Mouse (Mus musculus) MEL (cell line): ENCODE measurements around the gene Col6a4. TPM values are rescaled to one million over a fixed set of nuclear protein-coding genes. Genes with fewer than 3 reads are reported as not detected.

ENCODE experiments used
- DNase-seq: peaks from one replicate; pipeline ENCODE4 v3.0.0; 2011; ENCODE audit warnings: low read depth, low spot score
- H3K27ac ChIP-seq: 2 replicates; pipeline ENCODE4 v1.5.1; 2012; ENCODE audit warnings: low read depth, mild to moderate bottlenecking, control low read depth, low read length, moderate library complexity; ENCODE audit not compliant: control insufficient read depth
- H3K27me3 ChIP-seq, 2 experiments: fragments of 150-350 bp in 1 of 2; sonication (generic) in 1 of 2; 2 replicates each; pipeline ENCODE4 v1.6.1; 2012; ENCODE audit warnings: low read length in 2 of 2, mild to moderate bottlenecking in 2 of 2, improper control_type of control experiment in 1 of 2, moderate library complexity in 1 of 2; ENCODE audit not compliant: insufficient read depth in 2 of 2, control insufficient read depth in 1 of 2
- H3K36me3 ChIP-seq, 2 experiments: 2 replicates each; pipeline ENCODE4 v1.6.1; 2012 to 2014; ENCODE audit warnings: low read length in 2 of 2, improper control_type of control experiment in 1 of 2, inconsistent platforms in 1 of 2, mild to moderate bottlenecking in 1 of 2; ENCODE audit not compliant: insufficient read depth in 2 of 2, control insufficient read depth in 1 of 2
- H3K4me1 ChIP-seq, 2 experiments: fragments of 150-350 bp in 1 of 2; sonication (generic) in 1 of 2; 2 replicates each; pipeline ENCODE4 v1.6.1; 2012; ENCODE audit warnings: low read length in 2 of 2, improper control_type of control experiment in 1 of 2, mild to moderate bottlenecking in 1 of 2; ENCODE audit not compliant: insufficient read depth in 2 of 2, control insufficient read depth in 1 of 2
- H3K4me3 ChIP-seq, 2 experiments: fragments of 150-350 bp in 1 of 2; sonication (generic) in 1 of 2; 2 replicates each; pipeline ENCODE4 v1.5.1; 2012; ENCODE audit warnings: low read depth in 2 of 2, low read length in 2 of 2, mild to moderate bottlenecking in 2 of 2, moderate library complexity in 2 of 2, control low read depth in 1 of 2, improper control_type of control experiment in 1 of 2; ENCODE audit not compliant: control insufficient read depth in 1 of 2, insufficient read depth in 1 of 2
- H3K79me2 ChIP-seq: 2 replicates; pipeline ENCODE4 v1.6.1; 2012; ENCODE audit warnings: mild to moderate bottlenecking, low read length, moderate library complexity; ENCODE audit not compliant: control insufficient read depth, poor library complexity, insufficient read depth
- H3K9ac ChIP-seq: 2 replicates; pipeline ENCODE4 v1.6.1; 2012; ENCODE audit warnings: low read depth, mild to moderate bottlenecking, control low read depth, low read length, moderate library complexity; ENCODE audit not compliant: control insufficient read depth, poor library complexity, severe bottlenecking
- H3K9me3 ChIP-seq: fragments of 150-350 bp; sonication (generic); replicated peaks from 2 replicates; pipeline ENCODE4 v1.6.1; 2012; ENCODE audit warnings: mild to moderate bottlenecking, low read length, improper control_type of control experiment, moderate library complexity; ENCODE audit not compliant: insufficient read depth
- BHLHE40 ChIP-seq: IDR thresholded peaks from 2 replicates; pipeline ENCODE4 v1.6.1; 2012; ENCODE audit warnings: low read depth, mild to moderate bottlenecking, inconsistent platforms, low read length, improper control_type of control experiment, borderline replicate concordance
- CHD2 ChIP-seq: IDR thresholded peaks from 2 replicates; pipeline ENCODE4 v1.6.1; 2011; ENCODE audit warnings: low read length, improper control_type of control experiment
- ELF1 ChIP-seq: IDR thresholded peaks from 2 replicates; pipeline ENCODE4 v1.6.1; 2014; ENCODE audit warnings: low read depth, mild to moderate bottlenecking, inconsistent platforms, low read length, improper control_type of control experiment, moderate library complexity
- EP300 ChIP-seq, 2 experiments: IDR thresholded peaks; 2 replicates each; pipeline ENCODE4 v1.6.1; 2011; ENCODE audit warnings: improper control_type of control experiment in 2 of 2, low read length in 2 of 2, low read depth in 1 of 2, mild to moderate bottlenecking in 1 of 2
- KAT2A ChIP-seq: conservative IDR thresholded peaks from 2 replicates; pipeline ENCODE4 v1.6.1; 2012; ENCODE audit warnings: low read depth, low read length, improper control_type of control experiment, inconsistent platforms
- MAFK ChIP-seq: IDR thresholded peaks from 2 replicates; pipeline ENCODE4 v1.6.1; 2011; ENCODE audit warnings: low read depth, mild to moderate bottlenecking, low read length, improper control_type of control experiment, borderline replicate concordance
- MAX ChIP-seq: IDR thresholded peaks from 2 replicates; pipeline ENCODE4 v1.6.1; 2011; ENCODE audit warnings: low read length, improper control_type of control experiment
- MXI1 ChIP-seq: IDR thresholded peaks from 2 replicates; pipeline ENCODE4 v1.6.1; 2011; ENCODE audit warnings: mild to moderate bottlenecking, low read depth, low read length, improper control_type of control experiment
- MYB ChIP-seq: IDR thresholded peaks from 2 replicates; pipeline ENCODE4 v1.6.1; 2011; ENCODE audit warnings: mild to moderate bottlenecking, low read depth, low read length, improper control_type of control experiment
- NELFE ChIP-seq: IDR thresholded peaks from 2 replicates; pipeline ENCODE4 v1.6.1; 2011; ENCODE audit warnings: low read depth, low read length, improper control_type of control experiment
- NRF1 ChIP-seq: IDR thresholded peaks from 2 replicates; pipeline ENCODE4 v1.6.1; 2014; ENCODE audit warnings: low read depth, mild to moderate bottlenecking, inconsistent platforms, low read length, improper control_type of control experiment, moderate library complexity; ENCODE audit not compliant: poor library complexity, insufficient read depth, severe bottlenecking
- POLR2A ChIP-seq, 2 experiments: IDR thresholded peaks; 2 replicates each; pipeline ENCODE4 v1.6.1; 2011 to 2012; ENCODE audit warnings: low read length in 2 of 2, mild to moderate bottlenecking in 2 of 2, control low read depth in 1 of 2, improper control_type of control experiment in 1 of 2, low read depth in 1 of 2, moderate library complexity in 1 of 2; ENCODE audit not compliant: control insufficient read depth in 1 of 2, insufficient read depth in 1 of 2, poor library complexity in 1 of 2
- POLR2AphosphoS5 ChIP-seq: IDR thresholded peaks from 2 replicates; pipeline ENCODE4 v1.6.1; 2012; ENCODE audit warnings: low read depth, borderline replicate concordance, mild to moderate bottlenecking, inconsistent platforms, low read length, moderate library complexity, mixed read lengths
- RAD21 ChIP-seq: IDR thresholded peaks from 2 replicates; pipeline ENCODE4 v1.6.1; 2011; ENCODE audit warnings: mild to moderate bottlenecking, low read depth, low read length, improper control_type of control experiment
- TBP ChIP-seq: IDR thresholded peaks from 2 replicates; pipeline ENCODE4 v1.8.0; 2011; ENCODE audit warnings: low read depth, low read length, improper control_type of control experiment
- TCF12 ChIP-seq: IDR thresholded peaks from 2 replicates; pipeline ENCODE4 v1.6.1; 2014; ENCODE audit warnings: low read depth, mild to moderate bottlenecking, inconsistent platforms, low read length, improper control_type of control experiment, moderate library complexity
- USF1 ChIP-seq: IDR thresholded peaks from 2 replicates; pipeline ENCODE4 v1.6.1; 2014; ENCODE audit warnings: low read depth, mild to moderate bottlenecking, inconsistent platforms, low read length, improper control_type of control experiment, moderate library complexity
- ZC3H11A ChIP-seq: IDR thresholded peaks from 2 replicates; pipeline ENCODE4 v1.6.1; 2012; ENCODE audit warnings: low read depth, mild to moderate bottlenecking, inconsistent platforms, low read length, improper control_type of control experiment
- ZKSCAN1 ChIP-seq: IDR thresholded peaks from 2 replicates; pipeline ENCODE4 v1.6.1; 2012; ENCODE audit warnings: low read depth, mild to moderate bottlenecking, inconsistent platforms, low read length, improper control_type of control experiment, moderate library complexity
- polyA plus RNA-seq, 2 experiments: library from polyadenylated mRNA; stranded (reverse) in 1 of 2; unstranded in 1 of 2; fragments of >175 nt in 1 of 2; fragments of >200 nt in 1 of 2; gene quantifications; 2 replicates each; pipeline versions ENCODE4 v1.2.1 to v1.2.4; 2012; ENCODE audit warnings: low replicate concordance in 2 of 2, low read depth in 1 of 2; ENCODE audit not compliant: insufficient read length in 2 of 2, insufficient read depth in 1 of 2, missing spikeins in 1 of 2
- total RNA-seq: library from RNA; depleted of rRNA; stranded (reverse); fragments of 300-350 nt; gene quantifications from 2 replicates; pipeline ENCODE4 v1.2.3, GENCODE M21; 2012

The Col6a4 gene
- total and polyA plus RNA-seq, 3 experiments, result not detected

GRCm38 (mm10) chr9:106076234-106076633 lies 20.3 kb downstream of the Col6a4 start:
- no peaks in the 10 kb centered on the region for H3K9me3 ChIP-seq
- H3K27ac ChIP-seq, result no peak overlapping the region
- DNase-seq, result no peak
- no peak for TF ChIP-seq RAD21
- TF ChIP-seq TCF12, result no peak
- TF ChIP-seq POLR2A (IDR thresholded peaks at IDR 0.05; ENCODE audit: control insufficient read depth in 1 of 2, insufficient read depth in 1 of 2, low read depth in 1 of 2, low read length in 2 of 2, poor library complexity in 1 of 2), result no peak
- TF ChIP-seq BHLHE40, result no peak
- no peak for TF ChIP-seq CHD2
- H3K27me3 ChIP-seq, result no peaks in the 10 kb centered on the region
- no peak overlapping the region for H3K9ac ChIP-seq
- H3K79me2 ChIP-seq, result no peaks in the 10 kb centered on the region
- no peak overlapping the region for H3K4me3 ChIP-seq
- peaks cover 0 to 11% of the 10 kb centered on the region in 2 experiments; a peak in 2 of 4 replicates for H3K4me1 ChIP-seq
- H3K36me3 ChIP-seq, result peaks cover 0 to 3% of the 10 kb centered on the region in 2 experiments; a peak in 2 of 4 replicates

- H3K36me3 ChIP-seq, result peaks cover 0 to 3% of the 10 kb centered on the region in 2 experiments; a peak in 2 of 4 replicates
- no peak for DNase-seq
- H3K27me3 ChIP-seq, result no peaks in the 10 kb centered on the region
- TF ChIP-seq USF1, result no peak
- TF ChIP-seq POLR2A (IDR thresholded peaks at IDR 0.05; ENCODE audit: control insufficient read depth in 1 of 2, insufficient read depth in 1 of 2, low read depth in 1 of 2, low read length in 2 of 2, poor library complexity in 1 of 2), result no peak
- no peak for TF ChIP-seq TBP
- no peak for TF ChIP-seq MAFK
- TF ChIP-seq ZKSCAN1, result no peak
- no peak for TF ChIP-seq RAD21
- TF ChIP-seq MAX, result no peak
- TF ChIP-seq KAT2A, result no peak
- TF ChIP-seq ELF1, result no peak
- TF ChIP-seq BHLHE40, result no peak
- TF ChIP-seq EP300 (IDR thresholded peaks at IDR 0.05; ENCODE audit: low read depth in 1 of 2, low read length in 2 of 2), result no peak
- TF ChIP-seq NRF1, result no peak
- TF ChIP-seq ZC3H11A, result no peak
- no peak for TF ChIP-seq CHD2
- TF ChIP-seq NELFE, result no peak
- no peak for TF ChIP-seq POLR2AphosphoS5
- TF ChIP-seq MXI1, result no peak
- TF ChIP-seq MYB, result no peak
- H3K79me2 ChIP-seq, result no peaks in the 10 kb centered on the region
- no peaks in the 10 kb centered on the region for H3K9me3 ChIP-seq
- H3K9ac ChIP-seq, result no peak overlapping the region
- peaks cover 0 to 11% of the 10 kb centered on the region in 2 experiments; a peak in 2 of 4 replicates for H3K4me1 ChIP-seq
- H3K27ac ChIP-seq, result no peak overlapping the region
- H3K4me3 ChIP-seq, result no peak overlapping the region
These were observed 22.6 kb downstream of the Col6a4 start for GRCm38 (mm10) chr9:106073956-106074355.
